Mouse (Mus musculus) fat pad, adult 2 months (tissue): ENCODE data around the gene Pax3.

ENCODE experiments used
- DNase-seq: peaks from one replicate; pipeline ENCODE4 v3.0.0-alpha.2; 2011; ENCODE audit warnings: low read depth, low spot score; ENCODE audit errors: extremely low read depth

Pax3 gene

DNA sequence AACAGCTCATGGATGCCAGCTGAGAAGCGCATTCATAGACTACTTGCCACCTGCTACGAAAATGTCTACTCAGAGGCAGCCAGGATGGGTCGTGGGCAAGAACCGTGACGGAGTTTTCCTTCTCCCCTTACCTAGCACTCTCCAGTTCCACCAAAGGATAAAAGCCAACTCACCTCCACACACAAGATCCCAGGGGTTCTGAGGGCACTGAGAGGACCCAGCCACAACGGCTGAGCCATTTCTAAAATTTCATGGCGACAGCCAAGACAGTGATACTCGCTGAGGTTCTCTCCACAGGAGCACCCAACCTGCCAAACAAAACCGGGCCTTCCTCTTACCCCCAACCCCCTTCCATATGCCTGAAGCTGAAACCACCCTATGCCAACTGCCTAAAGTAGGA is 2.3 kb upstream of the Pax3 start:
- no peak for DNase-seq

DNA sequence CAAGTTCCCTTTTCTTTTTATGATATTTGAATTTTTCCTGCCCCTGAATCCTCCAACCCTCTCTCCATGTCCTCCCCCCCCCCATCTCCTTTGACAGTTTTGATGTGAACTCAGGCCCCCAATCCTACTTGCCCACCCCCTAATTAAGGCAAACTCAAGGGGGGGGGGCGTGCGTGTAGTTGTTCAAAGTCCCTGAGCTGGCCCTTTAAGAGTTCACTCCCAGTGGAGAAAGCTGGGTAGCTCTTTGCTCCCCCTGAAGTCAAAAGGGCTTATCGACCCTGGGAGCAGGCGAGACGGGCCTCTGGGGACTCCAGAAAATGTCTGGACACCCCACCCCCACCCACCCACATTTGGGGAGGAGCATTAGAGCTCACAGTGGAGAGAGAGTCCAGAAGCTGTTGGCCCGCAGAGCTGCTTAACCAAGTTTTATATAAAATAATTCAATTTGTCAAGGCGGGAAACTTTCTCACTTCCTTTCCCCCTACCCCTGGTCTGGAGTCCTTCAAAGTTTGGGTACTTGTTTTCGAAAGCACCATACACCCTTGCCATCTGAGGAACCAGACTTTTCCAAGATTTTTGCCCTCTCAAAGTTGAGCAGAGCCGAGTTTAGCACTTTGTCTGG is 1.5 kb upstream of the Pax3 start:
- no peak for DNase-seq

GRCm38 (mm10) chr1:78197351-78198234 is 659 bp upstream of the Pax3 start:
- DNase-seq = no peak

- DNase-seq = no peak
Observed at GRCm38 (mm10) chr1:78195771-78196712, 892 bp downstream of the Pax3 start.

- no peak for DNase-seq
Observed at GRCm38 (mm10) chr1:78195145-78195544, 1.8 kb downstream of the Pax3 start.

- DNase-seq = no peak
Observed at GRCm38 (mm10) chr1:78194381-78195047, 2.4 kb downstream of the Pax3 start.

GRCm38 (mm10) chr1:78193465-78193991 is 3.4 kb downstream of the Pax3 start:
- DNase-seq = no peak

DNA sequence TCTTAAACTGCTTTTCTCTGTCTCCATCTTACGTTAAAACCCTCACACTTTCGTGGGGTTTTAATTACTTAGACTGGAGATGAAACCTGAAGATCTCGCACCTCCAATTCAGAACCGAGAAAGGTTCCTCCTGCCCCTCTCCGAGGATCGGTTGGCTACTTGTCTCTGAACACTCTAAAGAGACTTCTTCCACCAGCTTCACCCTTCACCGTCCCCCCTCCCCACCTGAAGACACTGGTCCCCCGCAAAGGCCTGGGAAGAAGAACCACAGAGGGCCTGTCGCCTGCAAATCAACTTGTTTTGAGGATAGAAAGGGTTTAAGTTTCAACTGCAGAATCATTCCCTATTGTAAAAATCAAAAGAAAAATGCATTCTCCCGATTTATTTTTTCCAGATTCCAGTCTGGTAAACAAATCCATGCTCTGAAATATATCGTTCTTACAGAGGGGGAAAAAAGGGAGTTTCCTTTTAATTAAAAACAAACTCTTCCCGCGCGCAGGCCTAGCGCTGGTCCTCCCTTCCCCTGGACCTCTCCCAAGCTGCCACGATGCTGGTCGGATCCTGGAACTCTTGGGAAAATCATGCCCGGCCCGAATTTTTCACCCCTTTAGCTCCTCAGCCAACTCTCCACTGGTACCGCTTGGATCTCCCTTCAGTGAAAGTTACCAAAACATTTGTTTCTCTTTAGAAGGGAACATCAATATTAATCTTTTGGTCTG is 4.0 kb downstream of the Pax3 start:
- no peak for DNase-seq

GRCm38 (mm10) chr1:78192217-78192735 is 4.7 kb downstream of the Pax3 start:
- no peak for DNase-seq

- no peak for DNase-seq
Observed at GRCm38 (mm10) chr1:78191761-78192160, 5.2 kb downstream of the Pax3 start.

GRCm38 (mm10) chr1:78191331-78191730 is 5.6 kb downstream of the Pax3 start:
- no peak for DNase-seq

- DNase-seq = no peak
Observed at GRCm38 (mm10) chr1:78190386-78191111, 6.4 kb downstream of the Pax3 start.

- no peak for DNase-seq
Observed at GRCm38 (mm10) chr1:78189501-78190345, 7.2 kb downstream of the Pax3 start.

DNA sequence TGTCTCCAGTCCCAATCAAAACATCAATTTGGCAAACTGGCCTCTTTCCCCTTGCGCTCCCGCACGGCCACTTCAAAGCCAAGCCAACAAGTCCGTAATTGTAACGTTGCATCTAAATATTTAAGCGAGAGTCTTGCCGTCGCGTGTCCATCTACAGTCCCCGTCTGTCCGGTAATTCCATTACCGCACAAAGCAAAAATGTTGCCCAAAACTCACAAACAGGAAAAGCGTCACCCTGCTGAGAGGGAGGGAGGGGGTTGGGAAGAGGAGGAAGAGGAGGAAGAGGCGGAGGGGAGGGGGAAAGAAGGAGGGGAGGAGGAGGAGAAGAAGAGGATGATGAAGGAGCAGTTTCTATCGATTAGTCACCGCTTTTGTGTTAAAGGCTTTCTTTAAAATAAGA is 7.9 kb downstream of the Pax3 start:
- DNase-seq = no peak

- no peak for DNase-seq
Observed at GRCm38 (mm10) chr1:78188299-78188698, 8.6 kb downstream of the Pax3 start.

- DNase-seq = no peak
Observed at GRCm38 (mm10) chr1:78187788-78188173, 9.2 kb downstream of the Pax3 start.

- DNase-seq = no peak
Observed at GRCm38 (mm10) chr1:78187122-78187787, 9.7 kb downstream of the Pax3 start.

DNA sequence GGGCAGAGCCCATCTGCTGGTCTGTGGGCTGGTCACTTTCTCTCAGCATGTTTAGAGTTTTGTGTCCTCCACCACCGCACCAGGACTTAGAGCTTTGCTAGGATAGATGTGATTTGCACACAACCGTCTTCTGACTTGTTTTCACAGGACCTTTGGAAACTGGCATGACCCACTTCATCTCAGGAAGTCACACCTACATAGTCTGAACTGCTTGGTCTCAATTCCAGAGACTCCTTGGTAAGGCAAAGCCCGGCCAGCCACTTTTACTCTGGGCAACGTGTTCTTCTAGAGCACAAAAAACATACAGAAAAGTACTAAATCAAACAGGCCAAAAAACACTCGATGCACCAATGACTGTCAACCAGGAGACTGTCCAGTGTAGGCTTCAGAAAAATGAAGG is 14.0 kb downstream of the Pax3 start:
- no peak for DNase-seq
